Mouse (Mus musculus) embryonic facial prominence, embryonic 13.5 days (tissue): ENCODE measurements around the gene Gm2431. TPM values are rescaled to one million over a fixed set of nuclear protein-coding genes. Genes with fewer than 3 reads are reported as not detected.
"Not testable (repeated sequence)": the region's sequence is repeated elsewhere in the genome, so short reads cannot be mapped to it uniquely, and the experiment has no call there.

ENCODE experiments used
- ATAC-seq: fragments of 200-750 bp; cut with Nextera tagmentation; 2 replicates; pipeline ENCODE4 v1.8.0; 2017; ENCODE audit warnings: low read depth; ENCODE audit not compliant: insufficient number of reproducible peaks, insufficient read depth, low FRiP score, low TSS enrichment
- H3K27ac ChIP-seq: fragments of 300-500 bp; sonication (generic); 2 replicates; pipeline ENCODE4 v1.5.1; 2015; ENCODE audit warnings: moderate library complexity, mild to moderate bottlenecking, inconsistent platforms
- H3K27me3 ChIP-seq: fragments of 300-500 bp; sonication (generic); 2 replicates; pipeline ENCODE4 v1.6.1; 2015; ENCODE audit warnings: mild to moderate bottlenecking, inconsistent platforms
- H3K36me3 ChIP-seq: fragments of 300-500 bp; sonication (generic); 2 replicates; pipeline ENCODE4 v1.6.1; 2015; ENCODE audit warnings: mild to moderate bottlenecking, inconsistent platforms
- H3K4me1 ChIP-seq: fragments of 300-500 bp; sonication (generic); 2 replicates; pipeline ENCODE4 v1.6.1; 2015; ENCODE audit warnings: inconsistent platforms
- H3K4me2 ChIP-seq: fragments of 300-500 bp; sonication (generic); 2 replicates; pipeline ENCODE4 v1.6.1; 2015; ENCODE audit warnings: moderate library complexity, mild to moderate bottlenecking, inconsistent platforms
- H3K4me3 ChIP-seq: fragments of 300-500 bp; sonication (generic); 2 replicates; pipeline ENCODE4 v1.5.1; 2015; ENCODE audit warnings: mild to moderate bottlenecking, inconsistent platforms
- H3K9ac ChIP-seq: fragments of 300-500 bp; sonication (generic); 2 replicates; pipeline ENCODE4 v1.6.1; 2015; ENCODE audit warnings: mild to moderate bottlenecking, inconsistent platforms
- H3K9me3 ChIP-seq: fragments of 300-500 bp; sonication (generic); 2 replicates; pipeline ENCODE4 v1.6.1; 2016; ENCODE audit warnings: inconsistent platforms
- WGBS: fragments of 180-500 bp; shearing (Covaris S2); methylation state at CpG from one replicate; pipeline ENCODE4 v1.1.7; 2015; ENCODE audit warnings: mixed read lengths; 5-methylcytosine and 5-hydroxymethylcytosine counted together
- polyA plus RNA-seq: library from polyadenylated mRNA; unstranded; fragments of >200 nt; fragmentation: Nextera tagmentation; extraction: Ambion mirVana; gene quantifications from 2 replicates; pipeline ENCODE4 v1.2.1, GENCODE M21; 2015

Gene Gm2431
- not detected in 2 replicates for polyA plus RNA-seq

DNA sequence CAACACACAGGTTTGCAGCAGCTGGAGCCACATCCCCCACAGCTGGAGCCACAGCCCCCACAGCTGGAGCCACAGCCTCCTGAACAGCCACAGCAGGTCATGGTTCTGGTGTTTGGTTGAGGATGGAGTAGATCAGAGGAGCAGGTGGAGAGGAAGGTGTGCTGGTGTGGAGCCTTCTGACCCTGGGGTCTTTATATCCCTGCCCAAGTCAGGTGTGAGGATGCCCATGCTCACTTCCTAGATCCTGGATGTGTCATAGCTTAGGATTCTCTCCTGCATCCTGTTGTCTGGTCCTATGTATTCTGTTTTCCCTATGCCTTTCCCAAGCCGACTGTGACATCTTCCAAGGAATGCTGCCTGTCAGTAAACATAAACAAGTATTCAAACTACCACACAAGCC, at the start of gene Gm2431:
Gm2431 (minus strand) TSS at position 101 of the 400 bp plus-strand sequence.
- H3K4me3 ChIP-seq, H3K4me1 ChIP-seq, H3K4me2 ChIP-seq, ATAC-seq, H3K27me3 ChIP-seq, H3K9me3 ChIP-seq, H3K27ac ChIP-seq, H3K9ac ChIP-seq, H3K36me3 ChIP-seq: not testable (repeated sequence)
- WGBS = 46% methylated on average over 1 of the region's 1 CpGs

DNA sequence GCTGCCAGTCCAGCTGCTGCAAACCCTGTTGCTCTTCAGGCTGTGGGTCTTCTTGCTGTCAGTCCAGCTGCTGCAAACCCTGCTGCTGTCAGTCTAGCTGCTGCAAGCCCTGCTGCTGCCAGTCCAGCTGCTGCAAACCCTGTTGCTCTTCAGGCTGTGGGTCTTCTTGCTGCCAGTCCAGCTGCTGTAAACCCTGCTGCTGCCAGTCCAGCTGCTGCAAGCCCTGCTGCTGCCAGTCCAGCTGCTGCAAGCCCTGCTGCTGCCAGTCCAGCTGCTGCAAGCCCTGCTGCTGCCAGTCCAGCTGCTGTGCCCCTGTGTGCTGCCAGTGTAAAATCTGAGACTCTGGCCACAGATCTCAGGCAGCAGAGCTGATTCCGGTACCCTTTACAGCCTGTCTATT, 45.8 kb upstream of the Gm2431 start:
- ATAC-seq, H3K27me3 ChIP-seq, H3K9me3 ChIP-seq, H3K4me2 ChIP-seq, H3K4me1 ChIP-seq, H3K9ac ChIP-seq, H3K36me3 ChIP-seq, H3K4me3 ChIP-seq, H3K27ac ChIP-seq: not testable (repeated sequence)
- 86% methylated on average over 1 of the region's 1 CpGs for whole genome bisulfite sequencing

DNA sequence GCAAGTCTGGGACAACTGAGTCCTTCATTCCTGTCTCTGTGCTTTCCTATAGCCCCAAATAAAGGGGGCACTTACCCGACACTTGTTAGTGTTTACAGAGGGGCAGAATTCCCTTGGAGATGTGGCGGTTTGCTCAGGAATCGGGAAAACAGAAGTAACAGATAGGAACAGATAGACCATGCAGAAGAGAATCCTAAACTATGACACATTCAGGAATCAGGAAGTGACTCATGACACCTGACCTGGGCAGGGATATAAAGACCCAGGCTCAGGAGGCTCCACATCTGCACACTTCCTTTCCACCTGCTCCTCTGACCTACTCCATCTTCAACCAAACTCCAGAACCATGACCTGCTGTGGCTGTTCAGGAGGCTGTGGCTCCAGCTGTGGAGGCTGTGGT, 45.1 kb upstream of the Gm2431 start, which contains the start of gene Krtap5-4:
Krtap5-4 (plus strand) TSS at position 301 of the 400 bp plus-strand sequence.
- Histone ChIP-seq H3K4me3 (no peak within 1 kb of the TSS), H3K9me3 (no peaks in the 10 kb centered on the region), H3K36me3 (no peaks in the 10 kb centered on the region), H3K4me2 (no peak within 1 kb of the TSS), H3K4me1 (no peaks in the 10 kb centered on the region), H3K27me3 (peaks cover 8% of the 10 kb centered on the region; the same call in 1 of the 2 replicates), H3K9ac (no peak within 1 kb of the TSS), H3K27ac (no peak within 1 kb of the TSS)
- no peak for ATAC-seq
- 64% methylated on average over 3 of the region's 3 CpGs for WGBS

DNA sequence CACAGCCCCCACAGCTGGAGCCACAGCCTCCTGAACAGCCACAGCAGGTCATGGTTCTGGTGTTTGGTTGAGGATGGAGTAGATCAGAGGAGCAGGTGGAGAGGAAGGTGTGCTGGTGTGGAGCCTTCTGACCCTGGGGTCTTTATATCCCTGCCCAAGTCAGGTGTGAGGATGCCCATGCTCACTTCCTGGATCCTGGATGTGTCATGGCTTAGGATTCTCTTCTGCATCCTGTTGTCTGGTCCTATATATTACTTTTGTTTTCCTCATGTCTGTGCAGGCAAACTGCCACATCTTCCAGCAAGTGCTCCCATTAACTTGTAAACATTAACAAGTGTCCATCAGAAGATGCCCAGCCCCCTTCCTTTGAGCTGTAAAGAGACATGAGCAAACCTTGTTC, 38.9 kb upstream of the Gm2431 start, which contains the start of gene Krtap5-1:
Krtap5-1 (minus strand) TSS at position 101 of the 400 bp plus-strand sequence.
- not testable (repeated sequence) for ATAC-seq, H3K4me2 ChIP-seq, H3K27me3 ChIP-seq, H3K4me3 ChIP-seq, H3K9me3 ChIP-seq, H3K36me3 ChIP-seq, H3K9ac ChIP-seq, H3K4me1 ChIP-seq, H3K27ac ChIP-seq

DNA sequence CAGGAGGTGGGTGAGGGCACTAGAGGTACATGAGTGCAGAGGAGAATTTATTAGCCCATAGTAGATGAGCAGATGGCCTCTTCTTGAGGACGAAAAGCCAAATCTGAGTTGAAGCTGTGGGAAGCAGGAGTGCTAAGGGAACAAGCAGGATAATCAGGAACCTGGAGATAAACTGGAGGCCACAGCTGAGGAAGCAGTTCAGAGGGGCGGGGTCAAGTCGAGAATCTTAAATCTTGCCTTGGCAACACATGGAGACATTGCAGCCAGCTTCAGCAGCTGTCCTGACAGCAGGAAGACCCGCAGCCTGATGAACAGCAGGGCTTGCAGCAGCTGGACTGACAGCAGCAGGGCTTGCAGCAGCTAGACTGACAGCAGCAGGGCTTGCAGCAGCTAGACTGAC, 38.0 kb upstream of the Gm2431 start:
- not testable (repeated sequence) for H3K36me3 ChIP-seq, H3K4me2 ChIP-seq, H3K27me3 ChIP-seq, H3K4me3 ChIP-seq, H3K9ac ChIP-seq, H3K27ac ChIP-seq, H3K4me1 ChIP-seq, H3K9me3 ChIP-seq, ATAC-seq
- WGBS = 41% methylated on average over 4 of the region's 4 CpGs

DNA sequence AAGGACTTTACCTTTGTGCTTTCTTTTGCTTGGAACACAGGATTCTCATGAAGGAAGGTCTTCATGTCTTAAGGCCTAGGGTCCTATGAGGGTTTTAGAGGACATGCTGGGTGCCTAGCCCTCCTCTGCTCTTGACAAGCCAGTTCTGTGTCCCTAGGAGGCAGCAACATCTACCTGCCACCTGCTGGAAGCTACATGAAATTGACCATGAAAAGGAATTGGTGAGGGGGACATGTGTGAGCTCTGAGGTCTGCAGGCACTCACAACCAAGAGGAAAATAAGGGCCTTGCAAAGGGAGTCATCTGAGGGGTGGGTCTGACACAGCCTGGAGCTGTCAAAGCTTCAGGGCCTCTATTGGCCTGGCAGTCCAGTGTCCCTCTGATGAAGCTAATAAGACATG, 37.3 kb upstream of the Gm2431 start:
- Histone ChIP-seq H3K27ac (no peak overlapping the region), H3K36me3 (no peaks in the 10 kb centered on the region), H3K4me3 (no peak overlapping the region), H3K4me1 (no peaks in the 10 kb centered on the region), H3K9ac (no peak overlapping the region), H3K9me3 (no peaks in the 10 kb centered on the region), H3K4me2 (no peak overlapping the region), H3K27me3 (no peaks in the 10 kb centered on the region)
- no peak for ATAC-seq

DNA sequence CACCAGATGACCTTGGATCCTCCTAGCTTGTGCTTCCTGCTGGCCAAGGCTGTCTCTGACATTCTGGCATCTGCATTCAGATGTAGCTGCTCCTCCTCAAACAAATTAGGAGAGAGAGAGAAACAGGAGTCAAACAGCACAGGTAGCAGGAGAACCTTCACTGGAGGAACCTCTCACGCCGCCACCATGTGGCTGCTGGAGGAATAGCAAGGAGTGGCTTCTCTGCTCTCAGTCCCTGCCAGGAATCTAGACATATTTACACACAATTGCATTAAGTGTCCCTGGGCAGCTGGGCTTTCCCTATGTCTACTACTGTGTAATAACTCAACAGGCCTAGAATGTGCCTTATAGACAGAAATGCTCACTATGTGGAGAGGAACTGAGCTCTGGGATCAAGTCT, 35.7 kb upstream of the Gm2431 start:
- 0% methylated on average over 2 of the region's 2 CpGs for WGBS
- H3K27ac ChIP-seq, H3K27me3 ChIP-seq, H3K4me1 ChIP-seq, ATAC-seq, H3K4me3 ChIP-seq, H3K9me3 ChIP-seq, H3K4me2 ChIP-seq, H3K36me3 ChIP-seq, H3K9ac ChIP-seq: not testable (repeated sequence)

DNA sequence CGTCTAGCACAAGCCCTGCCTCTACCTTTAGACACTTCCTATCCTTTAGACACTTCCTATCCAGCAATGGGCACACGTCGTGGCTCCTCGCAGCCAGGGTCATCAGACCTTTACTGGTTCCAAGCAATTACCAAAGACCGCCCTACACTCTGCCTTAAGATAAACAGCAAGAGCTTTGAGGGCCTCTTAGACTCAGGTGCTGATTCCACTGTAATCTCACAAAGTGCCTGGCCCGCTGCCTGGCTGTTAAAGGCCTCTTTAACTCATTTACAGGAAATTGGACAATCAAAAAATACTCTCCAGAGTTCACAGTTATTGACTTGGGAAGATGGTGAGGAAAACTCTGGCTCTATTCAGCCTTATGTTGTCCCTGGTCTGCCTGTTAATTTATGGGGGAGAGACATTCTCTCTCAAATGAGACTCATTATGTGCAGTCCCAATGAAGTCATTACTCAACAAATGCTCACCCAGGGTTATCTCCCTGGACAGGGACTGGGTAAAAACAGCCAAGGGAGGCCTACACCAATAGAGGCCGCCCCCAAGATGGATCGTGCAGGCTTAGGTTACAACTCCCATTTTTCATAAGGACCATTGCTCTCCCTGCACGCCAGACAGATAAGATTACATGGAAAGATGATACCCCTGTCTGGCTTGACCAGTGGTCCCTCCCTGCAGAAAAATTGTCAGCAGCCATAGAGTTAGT, 27.9 kb upstream of the Gm2431 start:
- not testable (repeated sequence) for H3K9me3 ChIP-seq, H3K4me2 ChIP-seq, H3K36me3 ChIP-seq, H3K4me3 ChIP-seq, H3K27ac ChIP-seq, H3K9ac ChIP-seq, H3K4me1 ChIP-seq, ATAC-seq
- 65% methylated on average over 9 of the region's 9 CpGs for WGBS
- peaks cover 20% of the 10 kb centered on the region for H3K27me3 ChIP-seq

DNA sequence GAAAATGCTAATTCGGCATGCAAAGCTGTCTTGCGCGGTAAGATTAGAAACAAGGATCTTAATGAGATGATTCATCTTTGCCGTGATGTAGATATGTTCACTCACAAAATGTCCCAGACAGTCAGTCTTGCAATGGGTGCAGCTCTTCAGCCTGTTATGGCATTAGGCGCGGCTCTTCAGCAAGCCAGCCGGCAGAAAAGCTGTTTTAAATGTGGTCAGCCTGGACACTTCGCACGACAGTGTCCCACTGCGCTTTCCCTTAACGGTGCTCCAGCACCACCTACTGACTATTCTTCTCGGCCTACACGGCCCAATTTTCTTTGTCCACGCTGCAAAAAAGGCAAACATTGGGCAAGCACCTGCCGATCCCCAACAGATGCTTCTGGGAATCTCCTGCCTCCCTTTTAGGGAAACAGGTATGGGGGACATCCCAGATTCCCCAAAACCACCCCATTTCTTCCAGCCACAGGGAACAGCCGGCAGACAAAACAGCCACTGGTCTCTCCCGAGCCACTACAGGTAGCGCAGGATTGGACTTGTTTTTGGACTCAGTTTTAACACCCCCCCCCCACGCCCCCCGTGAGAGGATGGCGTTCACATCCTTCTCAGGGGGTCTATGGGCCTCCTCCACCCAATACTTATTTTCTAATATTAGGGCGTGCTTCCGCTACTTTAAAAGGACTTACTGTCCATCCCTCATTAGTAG, 27.1 kb upstream of the Gm2431 start:
- Histone ChIP-seq H3K27me3 (peaks cover 21% of the 10 kb centered on the region), H3K4me1 (peaks cover 7% of the 10 kb centered on the region), H3K4me2 (peak overlapping the region; percentile 77), H3K9me3 (no peaks in the 10 kb centered on the region), H3K36me3 (no peaks in the 10 kb centered on the region), H3K4me3 (peak overlapping the region; percentile 58), H3K27ac (no peak overlapping the region), H3K9ac (peak overlapping the region; percentile 78)
- 21% methylated on average over 23 of the region's 23 CpGs for WGBS
- ATAC-seq = no peak

DNA sequence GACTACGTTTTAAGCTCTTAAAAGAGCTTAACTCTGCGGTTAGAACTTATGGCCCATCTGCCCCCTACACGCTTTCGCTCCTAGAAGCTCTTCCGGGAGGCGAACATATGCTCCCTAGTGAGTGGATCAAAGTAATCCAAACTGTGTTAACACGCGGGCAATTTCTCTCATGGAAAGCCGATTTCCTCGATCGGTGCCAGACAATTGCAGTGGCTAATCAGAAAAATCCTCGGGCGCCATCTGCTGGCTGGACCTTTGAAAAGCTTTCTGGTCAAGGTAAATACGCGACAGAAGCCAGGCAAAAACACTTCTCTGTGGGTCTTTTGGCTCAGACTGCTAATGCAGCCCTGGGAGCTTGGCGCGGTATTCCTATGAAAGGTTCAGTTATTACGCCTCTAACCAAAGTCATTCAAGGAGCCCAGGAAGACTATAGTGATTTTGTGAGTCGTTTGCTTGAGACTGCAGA, 26.5 kb upstream of the Gm2431 start:
- H3K4me3 ChIP-seq = peak overlapping the region; percentile 58
- peak overlapping the region; percentile 77 for H3K4me2 ChIP-seq
- peaks cover 27% of the 10 kb centered on the region for H3K27me3 ChIP-seq
- under 1% methylated on average over 19 of the region's 19 CpGs for WGBS
- H3K27ac ChIP-seq = peak overlapping the region; percentile 91
- H3K4me1 ChIP-seq = peaks cover 7% of the 10 kb centered on the region
- no peaks in the 10 kb centered on the region for H3K36me3 ChIP-seq
- H3K9ac ChIP-seq = peak overlapping the region; percentile 78
- no peaks in the 10 kb centered on the region for H3K9me3 ChIP-seq
- ATAC-seq = peak; percentile 79

DNA sequence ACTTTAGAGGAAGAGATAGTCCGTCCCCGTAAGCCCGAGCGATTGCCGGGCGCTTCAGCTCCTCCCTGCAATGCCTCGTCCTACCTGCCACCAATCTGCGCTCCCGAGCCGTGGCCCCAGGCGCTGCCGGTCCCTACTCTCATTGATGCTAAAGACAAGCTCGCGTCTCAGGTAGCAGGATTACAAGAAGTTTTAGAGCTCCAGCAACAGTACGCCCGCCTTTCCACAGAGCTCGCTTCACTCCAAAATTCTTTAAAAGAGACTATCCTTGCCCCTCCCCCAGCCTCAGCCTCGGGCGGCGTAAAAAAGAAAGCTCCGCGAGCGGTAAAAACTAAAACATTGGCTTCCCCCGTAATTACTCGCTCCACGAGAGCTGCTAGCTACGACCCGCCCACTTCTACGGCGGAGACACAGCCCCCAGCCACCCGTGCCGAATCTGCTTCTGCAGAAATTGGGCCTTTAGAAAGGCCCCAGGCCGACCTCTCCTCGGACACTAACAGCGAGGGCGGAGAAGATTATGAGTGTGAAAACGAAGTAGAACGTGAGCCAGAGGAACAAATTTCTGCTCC, 26.0 kb upstream of the Gm2431 start:
- H3K36me3 ChIP-seq = no peaks in the 10 kb centered on the region
- peak overlapping the region; percentile 91 for H3K27ac ChIP-seq
- H3K27me3 ChIP-seq = peaks cover 27% of the 10 kb centered on the region
- peaks cover 7% of the 10 kb centered on the region for H3K4me1 ChIP-seq
- H3K9me3 ChIP-seq = no peaks in the 10 kb centered on the region
- H3K9ac ChIP-seq = peak overlapping the region; percentile 78
- peak overlapping the region; percentile 58 for H3K4me3 ChIP-seq
- under 1% methylated on average over 38 of the region's 38 CpGs for WGBS
- peak overlapping the region; percentile 77 for H3K4me2 ChIP-seq
- ATAC-seq = no peak

DNA sequence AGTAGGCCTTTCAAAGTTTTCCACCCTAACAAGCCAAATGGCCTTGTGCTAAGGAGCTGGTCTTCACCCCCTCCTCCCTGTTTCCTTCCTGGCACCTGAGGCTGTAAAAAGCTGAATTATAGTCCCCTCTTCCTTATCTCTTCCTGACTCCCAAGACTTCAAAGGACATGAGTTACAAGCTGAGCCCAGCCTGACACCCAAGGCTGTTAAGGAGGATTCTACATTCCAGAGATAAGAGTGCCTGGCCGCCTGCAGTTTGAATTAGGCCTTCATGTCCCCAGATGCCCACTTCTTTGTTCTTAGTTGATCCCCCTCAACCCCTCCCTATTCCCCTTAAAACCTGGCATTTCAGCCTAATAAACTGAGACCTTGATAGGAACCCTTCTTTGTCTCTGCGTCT, 24.7 kb upstream of the Gm2431 start:
- H3K27ac ChIP-seq, H3K4me3 ChIP-seq, H3K4me2 ChIP-seq, ATAC-seq, H3K36me3 ChIP-seq, H3K9me3 ChIP-seq, H3K9ac ChIP-seq, H3K4me1 ChIP-seq: not testable (repeated sequence)
- WGBS = 28% methylated on average over 2 of the region's 2 CpGs
- H3K27me3 ChIP-seq = peaks cover 27% of the 10 kb centered on the region
